In the genomic region with DNA sequence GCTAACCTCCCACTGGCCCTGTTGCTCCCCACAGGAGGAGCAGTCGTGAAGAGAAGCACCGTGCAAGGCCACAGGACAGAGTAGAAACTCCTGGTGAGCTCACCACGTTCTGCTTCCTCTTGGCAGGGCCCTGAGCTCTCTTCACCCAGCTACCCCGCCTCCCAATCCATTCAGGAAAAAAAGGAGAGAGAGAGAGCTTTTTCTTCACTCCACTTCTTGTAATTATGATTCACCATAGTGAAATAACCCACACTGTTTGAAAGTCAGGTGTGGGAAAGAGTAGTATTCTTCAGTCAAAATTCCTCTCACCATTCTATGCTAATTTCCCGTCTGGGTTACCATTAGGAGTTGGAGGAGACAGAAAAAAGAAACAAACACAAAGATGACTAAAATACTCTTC, we compare ENCODE assay signal across 13 mouse cellular contexts. TPM values are rescaled to one million over a fixed set of nuclear protein-coding genes. Genes with fewer than 3 reads are reported as not detected.
DNase-seq lines count a peak whose midpoint lies in the region; ATAC-seq and TF ChIP-seq lines count a peak whose summit lies in the region.
"Had no signal": no experiment of that assay in that cellular context is flagged by ENCODE, and none has a peak within 500 bp of the region (broad histone marks: within the 10 kb centered on the region; RNA-seq: fewer than 3 reads in every experiment).

No protein-coding gene starts in this region.

- no peak overlapping the region for H3K4me3 ChIP-seq in layer of hippocampus, adult 2 months
- H3K4me3 ChIP-seq in forebrain, embryonic 13.5 days = no peak overlapping the region
- H3K4me3 ChIP-seq in hindbrain, postnatal 0 days (ENCODE audit: low read length) = no peak overlapping the region
- H3K4me3 ChIP-seq in neural tube, embryonic 13.5 days = no peak overlapping the region
- H3K4me3 ChIP-seq in kidney, adult 2 months (ENCODE audit: insufficient read depth, low read depth, low read length) = no peak overlapping the region

- H3K4me1 ChIP-seq in forebrain, embryonic 13.5 days = peaks cover 73% of the 10 kb centered on the region
- 0 out of 2 replicates have a peak, but pooled peaks cover 18% of the 10 kb centered on the region for H3K4me1 ChIP-seq in hindbrain, postnatal 0 days (ENCODE audit: insufficient read depth, low read length)
- H3K4me1 ChIP-seq in neural tube, embryonic 13.5 days (replicated peaks) = peaks cover 89% of the 10 kb centered on the region
- H3K4me1 ChIP-seq in kidney, adult 2 months (ENCODE audit: control insufficient read depth, insufficient read depth, low read length) = no peaks in the 10 kb centered on the region

- H3K9me3 ChIP-seq in forebrain, embryonic 13.5 days (replicated peaks) = no peaks in the 10 kb centered on the region
- H3K9me3 ChIP-seq in hindbrain, postnatal 0 days (ENCODE audit: low read length) = no peaks in the 10 kb centered on the region
- no peaks in the 10 kb centered on the region for H3K9me3 ChIP-seq in neural tube, embryonic 13.5 days

- H3K4me2 ChIP-seq in forebrain, embryonic 13.5 days = peak overlapping the region; percentile 63
- no peak overlapping the region for H3K4me2 ChIP-seq in hindbrain, postnatal 0 days (ENCODE audit: low read depth, low read length)
- H3K4me2 ChIP-seq in neural tube, embryonic 13.5 days = peak overlapping the region; percentile 55

- ATAC-seq in forebrain, embryonic 13.5 days = no peak
- ATAC-seq in hindbrain, postnatal 0 days = no peak
- no peak for ATAC-seq in neural tube, embryonic 13.5 days (ENCODE audit: low read depth)
- ATAC-seq in cerebellum, adult (ENCODE audit: insufficient number of reproducible peaks, low FRiP score, low TSS enrichment) = no peak
- no peak for ATAC-seq in CD4-positive, CD25-positive, alpha-beta regulatory T cell, adult 4 months

- peaks cover 18% of the 10 kb centered on the region for H3K36me3 ChIP-seq in forebrain, embryonic 13.5 days (ENCODE audit: poor library complexity, severe bottlenecking)
- H3K36me3 ChIP-seq in hindbrain, postnatal 0 days (ENCODE audit: insufficient read depth, low read length) = no peaks in the 10 kb centered on the region
- peaks cover 16% of the 10 kb centered on the region for H3K36me3 ChIP-seq in neural tube, embryonic 13.5 days
- H3K36me3 ChIP-seq in kidney, adult 2 months (ENCODE audit: control insufficient read depth, insufficient read depth, low read length) = no peaks in the 10 kb centered on the region

- TF ChIP-seq POLR2A in kidney, adult 2 months (IDR thresholded peaks at IDR 0.05; ENCODE audit: low read depth, low read length) = no peak

- WGBS in forebrain, embryonic 13.5 days = 16% methylated on average over 5 of the region's 5 CpGs
- 26% methylated on average over 5 of the region's 5 CpGs for WGBS in hindbrain, postnatal 0 days
- WGBS in neural tube, embryonic 13.5 days = 17% methylated on average over 5 of the region's 5 CpGs
- 78% methylated on average over 5 of the region's 5 CpGs for WGBS in kidney, adult 2 months

- no peak for TF ChIP-seq CTCF in layer of hippocampus, adult 2 months (conservative IDR thresholded peaks at IDR 0.05)
- no peak for TF ChIP-seq CTCF in hindbrain, postnatal 0 days (IDR thresholded peaks at IDR 0.05; ENCODE audit: low read depth)
- TF ChIP-seq CTCF in kidney, adult 2 months (conservative IDR thresholded peaks at IDR 0.05; ENCODE audit: insufficient read depth, insufficient read length, low read depth, low read length) = no peak

- H3K27ac ChIP-seq in layer of hippocampus, adult 2 months = peak overlapping the region; percentile 67; the same call in 1 of the 2 replicates
- H3K27ac ChIP-seq in forebrain, embryonic 13.5 days = no peak overlapping the region
- H3K27ac ChIP-seq in hindbrain, postnatal 0 days = peak overlapping the region; percentile 81
- H3K27ac ChIP-seq in neural tube, embryonic 13.5 days (replicated peaks) = 0 out of 2 replicates have a peak overlapping the region, but pooled peaks have one; percentile 82
- H3K27ac ChIP-seq in kidney, adult 2 months (ENCODE audit: insufficient read depth, low read depth, low read length) = no peak overlapping the region
- H3K27ac ChIP-seq: liver, embryonic 14.5 days had no signal

- DNase-seq in layer of hippocampus, adult 2 months (ENCODE audit: low spot score in 2 of 2) = no peak
- DNase-seq in layer of hippocampus, adult 8-10 months (ENCODE audit: low spot score in 2 of 2) = no peak
- DNase-seq in hindbrain, postnatal 0 days (ENCODE audit: low spot score) = no peak
- no peak for DNase-seq in kidney, adult 2 months
- DNase-seq: cerebellum, postnatal 25 days; heart, postnatal 4 days; kidney, postnatal 36 days; thymus, adult 18-20 months had no signal

- H3K9ac ChIP-seq in forebrain, embryonic 13.5 days = 0 out of 2 replicates have a peak overlapping the region, but pooled peaks have one; percentile 14
- no peak overlapping the region for H3K9ac ChIP-seq in hindbrain, postnatal 0 days (replicated peaks; ENCODE audit: low read length)
- peak overlapping the region; percentile 76; the same call in 1 of the 2 replicates for H3K9ac ChIP-seq in neural tube, embryonic 13.5 days
- H3K9ac ChIP-seq: liver, embryonic 14.5 days had no signal

- H3K27me3 ChIP-seq in forebrain, embryonic 13.5 days = no peaks in the 10 kb centered on the region
- no peaks in the 10 kb centered on the region for H3K27me3 ChIP-seq in hindbrain, postnatal 0 days (ENCODE audit: insufficient read depth, low read length)
- no peaks in the 10 kb centered on the region for H3K27me3 ChIP-seq in neural tube, embryonic 13.5 days
- 0 out of 2 replicates have a peak, but pooled peaks cover 2% of the 10 kb centered on the region for H3K27me3 ChIP-seq in kidney, adult 2 months (replicated peaks; ENCODE audit: control insufficient read depth, insufficient read depth, low read length)

RNA-seq across cellular contexts. Expression of a gene that starts 48.1 kb away (rescaled TPM):
- 100 to 1,000 TPM; 576 to 634 TPM for total RNA-seq in layer of hippocampus, adult 2 months (2021)
- 100 to 1,000 TPM; 476 to 520 (median 494) TPM for total RNA-seq in layer of hippocampus, adult 8-10 months (2022)
- 154 and 164 TPM in 2 replicates for polyA plus RNA-seq in forebrain, embryonic 13.5 days (2015; fragmentation: Nextera tagmentation; extraction: Ambion mirVana)
- 701 and 894 TPM in 2 replicates for total RNA-seq in hindbrain, postnatal 0 days (2014; rRNA removed)
- 415 and 425 TPM in 2 replicates for polyA plus RNA-seq in hindbrain, postnatal 0 days (2015; fragmentation: Nextera tagmentation; extraction: Ambion mirVana)
- 311 and 351 TPM in 2 replicates for polyA plus RNA-seq in neural tube, embryonic 13.5 days (2015; fragmentation: Nextera tagmentation; extraction: Ambion mirVana)
- 1.6 and 2.7 TPM in 2 replicates for polyA plus RNA-seq in kidney, adult 2 months (2012; rRNA removed)
- polyA plus RNA-seq in CD4-positive, CD25-positive, alpha-beta regulatory T cell, adult 4 months (2017; shearing (Covaris generic)) = under 1 TPM; 0.33 to 0.50 TPM

Comparison
In these comparisons a context has a peak if more than half of its experiments do, and no peak if none do; other contexts are left out.
1. H3K27ac ChIP-seq: peak in layer of hippocampus, adult 2 months (single experiment), hindbrain, postnatal 0 days (single experiment) and neural tube, embryonic 13.5 days (single experiment); none in forebrain, embryonic 13.5 days (single experiment) and kidney, adult 2 months (single experiment).
2. RNA of a gene that starts 48.1 kb away (polyA plus RNA-seq): 415 to 425 TPM in hindbrain, postnatal 0 days, 311 to 351 TPM in neural tube, embryonic 13.5 days and 154 to 164 TPM in forebrain, embryonic 13.5 days; 1.6 to 2.7 TPM in kidney, adult 2 months and 0.33 to 0.50 TPM in CD4-positive, CD25-positive, alpha-beta regulatory T cell, adult 4 months; every median in the first group is over 10 times any median in the second.